Comparison of ENCODE assay signal across 31 mouse cellular contexts in the genomic region with DNA sequence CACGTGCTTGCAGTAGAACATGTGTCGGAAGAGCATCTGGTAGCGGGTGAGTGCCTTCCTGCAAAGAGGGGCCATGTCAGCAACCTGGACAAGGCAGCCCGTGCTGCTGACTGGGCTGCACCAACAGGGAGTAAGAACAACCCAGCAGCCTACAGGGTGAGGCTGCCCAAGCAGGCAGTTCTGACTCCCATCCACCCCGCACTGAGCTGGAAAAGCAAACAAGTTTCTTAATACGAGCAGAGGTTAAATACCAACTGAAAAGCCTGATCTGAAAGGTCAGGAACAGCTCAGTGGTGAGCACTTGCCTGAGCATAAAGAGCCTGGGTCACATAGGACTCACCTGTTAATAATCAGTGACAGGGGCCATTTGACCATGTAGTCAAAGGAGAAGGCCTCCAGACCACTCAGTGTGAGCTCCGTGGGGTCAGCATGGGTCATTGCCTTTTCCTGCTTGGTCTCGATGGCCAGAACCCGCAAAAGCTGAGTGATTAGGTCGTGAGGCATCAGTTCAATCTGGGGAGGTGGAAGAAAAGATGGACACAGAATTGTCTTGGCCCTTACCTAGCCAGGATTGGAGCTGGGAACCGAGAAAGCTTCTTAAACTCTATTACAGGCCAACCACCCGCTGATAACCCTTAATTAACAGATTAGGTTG. TPM values are rescaled to one million over a fixed set of nuclear protein-coding genes. Genes with fewer than 3 reads are reported as not detected.
DNase-seq lines count a peak whose midpoint lies in the region; ATAC-seq and TF ChIP-seq lines count a peak whose summit lies in the region.
"Had no signal": no experiment of that assay in that cellular context is flagged by ENCODE, and none has a peak within 500 bp of the region (broad histone marks: within the 10 kb centered on the region; RNA-seq: fewer than 3 reads in every experiment).

No protein-coding gene starts in this region.

- TF ChIP-seq EP300 in liver, postnatal 0 days (IDR thresholded peaks at IDR 0.05; ENCODE audit: low read depth): no peak

- no peak overlapping the region for H3K4me2 ChIP-seq in liver, postnatal 0 days (ENCODE audit: low read depth, low read length)
- H3K4me2 ChIP-seq: forebrain, embryonic 15.5 days; heart, embryonic 13.5 days; hindbrain, embryonic 12.5 days; limb, embryonic 15.5 days; stomach, embryonic 15.5 days had no signal

- no peaks in the 10 kb centered on the region for H3K79me2 ChIP-seq in liver, adult 2 months (ENCODE audit: control insufficient read depth, insufficient read depth, low read length)

- TF ChIP-seq POLR2A in liver, adult 2 months (IDR thresholded peaks at IDR 0.05; ENCODE audit: extremely low read depth, insufficient read depth, low read length): no peak
- TF ChIP-seq POLR2A in cerebellum, adult 2 months (IDR thresholded peaks at IDR 0.05; ENCODE audit: borderline replicate concordance, insufficient read depth, low read length): no peak

- H3K9me3 ChIP-seq in liver, postnatal 0 days (ENCODE audit: low read length): no peaks in the 10 kb centered on the region
- H3K9me3 ChIP-seq: embryonic facial prominence, embryonic 10.5 days; forebrain, embryonic 15.5 days; G1E; heart, embryonic 13.5 days; hindbrain, embryonic 12.5 days; limb, embryonic 15.5 days; midbrain, embryonic 10.5 days; stomach, embryonic 15.5 days had no signal

- WGBS in liver, adult 2 months: 48% methylated on average over 12 of the region's 12 CpGs
- 71% methylated on average over 12 of the region's 12 CpGs for WGBS in liver, postnatal 0 days (ENCODE audit: insufficient replicate concordance)
- WGBS in cerebellum, adult 2 months: 53% methylated on average over 12 of the region's 12 CpGs

- ATAC-seq in liver, postnatal 0 days: peak; percentile 77
- ATAC-seq: forebrain, embryonic 15.5 days; lung, postnatal 0 days; Patski had no signal

- peaks cover 18% of the 10 kb centered on the region; the same call in 1 of the 2 replicates for H3K36me3 ChIP-seq in liver, adult 2 months (ENCODE audit: control insufficient read depth, insufficient read depth, low read length)
- H3K36me3 ChIP-seq in liver, postnatal 0 days (replicated peaks; ENCODE audit: insufficient read depth, low read length): peaks cover 61% of the 10 kb centered on the region

- no peak for TF ChIP-seq CTCF in liver, adult 2 months (IDR thresholded peaks at IDR 0.05; ENCODE audit: low read depth, low read length)
- TF ChIP-seq CTCF in liver, postnatal 0 days (IDR thresholded peaks at IDR 0.05; ENCODE audit: low read depth): no peak
- TF ChIP-seq CTCF in cerebellum, adult 2 months (IDR thresholded peaks at IDR 0.05; ENCODE audit: borderline replicate concordance, insufficient read depth, low read depth, low read length): no peak

- H3K4me1 ChIP-seq in liver, adult 2 months (ENCODE audit: control insufficient read depth, insufficient read depth, low read length): peaks cover 2% of the 10 kb centered on the region; the same call in 1 of the 2 replicates
- no peaks in the 10 kb centered on the region for H3K4me1 ChIP-seq in liver, postnatal 0 days (ENCODE audit: insufficient read depth)
- no peaks in the 10 kb centered on the region for H3K4me1 ChIP-seq in cerebellum, adult 2 months (ENCODE audit: control insufficient read depth, insufficient read depth, low read length)
- H3K4me1 ChIP-seq: forebrain, embryonic 15.5 days; heart, embryonic 13.5 days; hindbrain, embryonic 12.5 days; limb, embryonic 15.5 days; midbrain, embryonic 10.5 days; stomach, embryonic 15.5 days had no signal

- no peak overlapping the region for H3K27ac ChIP-seq in liver, adult 2 months (replicated peaks; ENCODE audit: insufficient read depth, low read depth, low read length)
- H3K27ac ChIP-seq in liver, postnatal 0 days (ENCODE audit: low read depth): no peak overlapping the region
- H3K27ac ChIP-seq in cerebellum, adult 2 months (ENCODE audit: insufficient read depth, low read length): no peak overlapping the region
- H3K27ac ChIP-seq: embryonic facial prominence, embryonic 10.5 days; forebrain, embryonic 15.5 days; heart, embryonic 13.5 days; hindbrain, embryonic 12.5 days; limb, embryonic 15.5 days; midbrain, embryonic 10.5 days; stomach, embryonic 15.5 days had no signal

- H3K4me3 ChIP-seq in liver, adult 2 months (ENCODE audit: insufficient read depth, low read depth, low read length): no peak overlapping the region
- H3K4me3 ChIP-seq in liver, postnatal 0 days (ENCODE audit: low read depth, low read length): no peak overlapping the region
- H3K4me3 ChIP-seq in cerebellum, adult 2 months (replicated peaks; ENCODE audit: insufficient read depth, low read depth, low read length): no peak overlapping the region
- H3K4me3 ChIP-seq: embryonic facial prominence, embryonic 10.5 days; forebrain, embryonic 15.5 days; heart, embryonic 13.5 days; hindbrain, embryonic 12.5 days; limb, embryonic 15.5 days; midbrain, embryonic 10.5 days; stomach, embryonic 15.5 days had no signal

- DNase-seq in liver, adult 2 months (ENCODE audit: extremely low read depth, low read depth, low spot score): peak; percentile 75
- DNase-seq in liver: no peak
- peak; percentile 35 for DNase-seq in testis, postnatal 10 days (ENCODE audit: low spot score)
- DNase-seq in testis, postnatal 14 days (ENCODE audit: low spot score): no peak
- peak; percentile 24 for DNase-seq in embryo, embryonic 9.5 days (ENCODE audit: extremely low spot score)
- DNase-seq in liver, postnatal 0 days: no peak
- DNase-seq in cerebellum, adult 2 months: no peak
- no peak for DNase-seq in heart, adult 9 months (ENCODE audit: low spot score in 2 of 2)
- DNase-seq: cerebellum, adult 11-12 months; cerebellum, postnatal 14 days; gastrocnemius, postnatal 14 days; heart, adult 18-20 months; heart, postnatal 14 days; kidney, adult 11 months; left cerebral cortex, postnatal 4 days had no signal

- no peak overlapping the region for H3K9ac ChIP-seq in liver, adult 2 months (ENCODE audit: low read depth, low read length)
- H3K9ac ChIP-seq in liver, postnatal 0 days (replicated peaks): no peak overlapping the region
- H3K9ac ChIP-seq: forebrain, embryonic 15.5 days; heart, embryonic 13.5 days; hindbrain, embryonic 12.5 days; limb, embryonic 15.5 days; stomach, embryonic 15.5 days had no signal

- H3K27me3 ChIP-seq in liver, adult 2 months (ENCODE audit: control insufficient read depth, insufficient read depth, low read length): no peaks in the 10 kb centered on the region
- H3K27me3 ChIP-seq in liver, postnatal 0 days (ENCODE audit: insufficient read depth, low read length): no peaks in the 10 kb centered on the region
- H3K27me3 ChIP-seq in cerebellum, adult 2 months (ENCODE audit: control insufficient read depth, insufficient read depth, low read length): no peaks in the 10 kb centered on the region
- H3K27me3 ChIP-seq: CH12.LX; forebrain, embryonic 15.5 days; heart, embryonic 13.5 days; hindbrain, embryonic 12.5 days; limb, embryonic 15.5 days; Patski; stomach, embryonic 15.5 days had no signal

RNA-seq across cellular contexts. Expression of gene Adam8, which starts 8.9 kb away (rescaled TPM):
- total RNA-seq in liver, adult 2 months (2014; rRNA removed): 0.09 and 0.47 TPM in 2 replicates
- polyA plus RNA-seq in liver, adult 2 months (2012; rRNA removed): 0.35 and 0.46 TPM in 2 replicates
- polyA plus RNA-seq in liver, postnatal 0 days (2015; fragmentation: Nextera tagmentation; extraction: Ambion mirVana): 1.2 and 1.8 TPM in 2 replicates
- polyA plus RNA-seq in cerebellum, adult 2 months (2012; rRNA removed): 2.8 and 4.1 TPM in 2 replicates

RNA-seq across cellular contexts. Expression of gene 6430531B16Rik, which starts 22.7 kb away (rescaled TPM):
- total RNA-seq in liver, adult 2 months (2014; rRNA removed): not detected in 2 replicates
- 0.07 TPM in 1 of 2 replicates, not detected in the other for polyA plus RNA-seq in liver, adult 2 months (2012; rRNA removed)
- not detected in 2 replicates for polyA plus RNA-seq in liver, postnatal 0 days (2015; fragmentation: Nextera tagmentation; extraction: Ambion mirVana)
- 0.21 and 0.39 TPM in 2 replicates for polyA plus RNA-seq in cerebellum, adult 2 months (2012; rRNA removed)
- total RNA-seq: adrenal gland, adult 18-20 months; gastrocnemius, postnatal 14 days; heart, adult 18-20 months; heart, postnatal 14 days had no signal
- polyA plus RNA-seq: G1E; large intestine, adult 2 months had no signal

RNA-seq across cellular contexts. Expression of gene Zfp511, which starts 35.0 kb away (rescaled TPM):
- 6.0 and 9.1 TPM in 2 replicates for total RNA-seq in liver, adult 2 months (2014; rRNA removed)
- polyA plus RNA-seq in liver, adult 2 months (2012; rRNA removed): 17.8 and 23.7 TPM in 2 replicates
- 10.5 and 10.7 TPM in 2 replicates for polyA plus RNA-seq in liver, postnatal 0 days (2015; fragmentation: Nextera tagmentation; extraction: Ambion mirVana)
- polyA plus RNA-seq in cerebellum, adult 2 months (2012; rRNA removed): 75.8 and 76.9 TPM in 2 replicates

RNA-seq across cellular contexts. Expression of gene Tubgcp2, which starts 35.3 kb away (rescaled TPM):
- 12.1 and 12.4 TPM in 2 replicates for total RNA-seq in liver, adult 2 months (2014; rRNA removed)
- polyA plus RNA-seq in liver, adult 2 months (2012; rRNA removed): 9.4 and 11.8 TPM in 2 replicates
- 14.2 and 16.0 TPM in 2 replicates for polyA plus RNA-seq in liver, postnatal 0 days (2015; fragmentation: Nextera tagmentation; extraction: Ambion mirVana)
- polyA plus RNA-seq in cerebellum, adult 2 months (2012; rRNA removed): 51.4 and 54.5 TPM in 2 replicates

RNA-seq across cellular contexts. Expression of gene Msx3, which starts 47.7 kb away (rescaled TPM):
- not detected in 2 replicates for total RNA-seq in liver, adult 2 months (2014; rRNA removed)
- polyA plus RNA-seq in liver, adult 2 months (2012; rRNA removed): not detected in 2 replicates
- not detected in 2 replicates for polyA plus RNA-seq in liver, postnatal 0 days (2015; fragmentation: Nextera tagmentation; extraction: Ambion mirVana)
- polyA plus RNA-seq in cerebellum, adult 2 months (2012; rRNA removed): not detected in 2 replicates
- total RNA-seq: adrenal gland, adult 18-20 months; adrenal gland, postnatal 4 days; CH12.LX; gastrocnemius, postnatal 14 days; heart, adult 18-20 months; heart, postnatal 14 days had no signal
- polyA plus RNA-seq: G1E; heart, embryonic 13.5 days; kidney, embryonic 16.5 days; large intestine, adult 2 months; limb, embryonic 15.5 days; lung, postnatal 0 days; Patski; spleen, adult 2 months; stomach, embryonic 15.5 days had no signal

Comparison
In these comparisons a context has a peak if more than half of its experiments do, and no peak if none do; other contexts are left out.
1. DNase-seq: peak in liver, adult 2 months (single experiment), testis, postnatal 10 days (single experiment) and embryo, embryonic 9.5 days (single experiment); none in liver (single experiment), testis, postnatal 14 days (single experiment), liver, postnatal 0 days (single experiment), cerebellum, adult 2 months (0 of 2) and heart, adult 9 months (0 of 2).